Mouse (Mus musculus): ENCODE data around the gene Tas2r136.

DNA sequence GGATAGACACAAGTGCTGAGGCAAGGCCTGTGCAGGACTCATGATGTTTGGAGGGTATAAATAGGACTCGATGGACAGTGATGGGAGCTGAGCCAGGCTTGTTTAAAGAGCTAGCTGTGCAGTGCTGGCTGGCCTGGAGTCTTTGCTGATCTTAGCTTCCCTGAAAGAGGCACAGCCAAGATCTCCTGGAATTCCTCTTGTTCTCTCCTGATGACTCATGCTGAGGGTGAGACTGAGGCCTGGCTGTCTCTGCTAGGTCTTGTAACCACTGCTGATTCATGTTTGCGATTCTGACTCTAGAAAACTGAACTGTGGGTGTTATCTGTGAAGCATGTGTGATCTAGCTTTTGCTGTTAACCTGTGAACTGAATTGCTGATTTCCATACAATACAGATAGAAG lies 27.8 kb downstream of the Tas2r136 start:
- no peak for TF ChIP-seq POLR2A (IDR thresholded peaks at IDR 0.05; ENCODE audit: insufficient read depth, low read depth, low read length)
- no peak for TF ChIP-seq CTCF (IDR thresholded peaks at IDR 0.05; ENCODE audit: insufficient read depth, low read depth, low read length)

Data from olfactory bulb, adult 2 months (tissue).